Mouse (Mus musculus): ENCODE results near the gene Magi3.

The Magi3 gene

DNA sequence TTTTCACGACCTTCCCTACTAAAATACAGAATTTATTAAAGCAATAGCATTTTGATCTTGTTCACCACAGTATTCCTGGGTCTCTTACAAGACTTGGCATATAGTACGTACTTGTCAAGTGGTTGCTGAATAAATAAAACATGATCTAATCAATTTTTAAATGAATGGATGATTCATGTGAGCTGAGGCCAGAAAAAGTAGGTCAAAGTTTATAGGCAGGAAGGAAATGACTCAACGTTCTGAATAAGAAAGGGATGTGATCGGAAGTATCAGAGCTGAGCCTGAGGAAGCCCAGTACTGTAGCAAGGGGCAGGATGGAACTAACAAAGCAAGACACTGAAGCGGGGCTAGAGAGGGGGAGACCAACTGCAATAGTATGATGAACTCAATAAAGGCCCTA lies 127.4 kb downstream of the Magi3 start:
- in situ Hi-C loops (cut with MboI; ENCODE audit: unreplicated experiment in 2 of 2) = loop anchor here in 1 of 2 experiments (5.0 kb wide), 1 partner anchor 350 kb away; no protein-coding TSS in a partner anchor

DNA sequence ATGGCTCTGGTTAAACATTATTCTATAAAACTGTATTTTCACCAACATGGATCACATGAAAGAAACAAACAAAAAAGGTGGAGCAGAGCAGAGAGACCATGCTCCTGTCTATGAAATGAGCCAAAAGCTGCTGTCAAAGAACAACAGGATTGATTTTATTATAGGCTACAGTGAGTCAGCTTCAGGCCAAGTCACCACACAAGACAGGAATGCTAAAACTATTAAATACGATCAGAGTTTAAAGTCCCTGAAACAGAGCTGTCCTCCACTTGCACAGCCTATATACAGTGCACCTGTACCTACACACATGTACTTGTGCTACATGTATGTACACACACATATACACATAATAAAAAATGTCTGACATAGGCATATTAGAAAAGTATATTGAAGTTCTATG lies 138.1 kb downstream of the Magi3 start:
- in situ Hi-C loops (cut with MboI; ENCODE audit: unreplicated experiment in 2 of 2) = no loop called here

DNA sequence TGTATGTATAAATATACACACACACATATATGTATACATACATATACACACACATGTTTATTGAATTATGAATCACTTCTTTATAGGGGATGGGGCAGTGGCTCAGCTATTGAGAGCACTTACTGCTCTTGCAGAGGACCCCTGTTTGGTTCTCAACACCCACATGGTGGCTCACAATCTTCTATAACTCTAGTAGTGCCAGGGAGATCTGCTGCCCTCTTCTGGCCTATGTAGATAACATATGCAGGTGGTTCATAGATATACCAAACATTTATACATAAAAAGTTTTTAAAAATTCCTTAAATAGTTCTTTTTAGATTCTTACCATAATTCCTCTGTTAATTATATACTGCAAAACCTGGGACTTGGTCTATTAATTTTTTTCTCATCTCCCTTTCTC lies 141.4 kb downstream of the Magi3 start:
- in situ Hi-C loops (cut with MboI; ENCODE audit: unreplicated experiment in 2 of 2) = no loop called here

DNA sequence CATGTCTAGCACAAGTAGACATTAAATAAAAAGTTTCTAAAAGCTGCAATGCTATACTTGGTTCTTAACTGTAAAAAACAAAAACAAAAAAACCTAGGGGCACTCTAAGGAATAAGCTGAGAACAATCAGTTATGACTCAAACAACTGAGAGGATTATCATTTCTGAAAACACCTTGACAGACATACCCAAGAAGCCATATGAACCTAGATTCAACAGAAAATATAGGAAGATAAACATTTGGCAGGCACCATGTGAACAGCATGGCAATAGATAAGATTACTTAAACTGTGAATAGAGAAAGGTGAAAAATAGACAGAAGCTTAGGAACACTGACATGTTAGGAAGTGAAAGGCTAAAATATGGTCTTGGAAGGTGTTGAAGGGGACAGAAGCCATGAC lies 150.8 kb downstream of the Magi3 start:
- in situ Hi-C loops (cut with MboI; ENCODE audit: unreplicated experiment in 2 of 2) = no loop called here

DNA sequence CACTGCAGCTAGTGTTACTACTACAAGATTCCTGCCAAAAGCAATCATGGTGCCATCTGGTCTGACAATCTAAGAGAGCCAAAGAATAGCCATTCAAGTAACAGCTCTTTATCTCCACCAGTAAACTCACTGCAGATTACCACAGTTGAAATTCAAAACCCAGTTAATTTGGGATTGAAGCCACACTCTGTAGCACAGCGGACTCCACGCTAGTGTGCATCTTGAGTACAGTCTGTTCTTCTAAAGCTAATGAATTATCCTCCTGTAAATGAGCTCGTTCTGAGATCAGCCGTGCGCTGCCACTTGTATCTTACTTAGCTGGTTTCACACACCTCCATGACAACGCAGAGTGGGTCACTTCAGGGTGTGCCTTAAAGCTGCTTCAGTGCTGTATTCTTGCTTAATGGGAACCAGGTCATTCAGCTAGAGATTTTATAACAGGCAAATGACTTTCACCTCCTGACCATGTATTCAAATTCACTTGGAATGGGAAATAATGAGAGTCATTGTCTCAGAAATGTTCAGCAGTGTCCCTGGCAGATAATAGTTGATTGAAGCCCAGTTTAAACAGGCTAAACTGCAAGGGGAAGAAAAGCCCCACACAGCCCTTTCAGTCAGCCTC lies 161.1 kb downstream of the Magi3 start:
- in situ Hi-C loops (cut with MboI; ENCODE audit: unreplicated experiment in 2 of 2) = no loop called here

DNA sequence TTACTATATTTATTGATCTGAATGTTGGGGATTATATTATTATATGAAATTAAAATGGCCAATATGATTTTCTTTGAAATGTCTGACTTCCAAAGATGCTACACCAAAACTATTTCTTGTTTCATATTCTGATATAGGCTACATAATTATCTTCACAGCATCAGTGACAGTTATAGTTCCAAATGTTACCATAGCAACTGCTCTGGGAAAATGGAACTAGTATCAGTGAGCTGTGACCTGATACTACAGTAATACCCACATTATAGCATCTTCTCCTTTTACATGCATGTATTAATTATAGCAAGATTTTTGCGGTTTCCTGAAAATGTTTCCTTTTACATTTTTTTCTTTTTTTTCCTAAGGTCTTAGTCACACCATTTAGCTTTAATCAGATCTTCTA lies 187.4 kb downstream of the Magi3 start:
- in situ Hi-C loops (cut with MboI; ENCODE audit: unreplicated experiment in 2 of 2) = no loop called here

DNA sequence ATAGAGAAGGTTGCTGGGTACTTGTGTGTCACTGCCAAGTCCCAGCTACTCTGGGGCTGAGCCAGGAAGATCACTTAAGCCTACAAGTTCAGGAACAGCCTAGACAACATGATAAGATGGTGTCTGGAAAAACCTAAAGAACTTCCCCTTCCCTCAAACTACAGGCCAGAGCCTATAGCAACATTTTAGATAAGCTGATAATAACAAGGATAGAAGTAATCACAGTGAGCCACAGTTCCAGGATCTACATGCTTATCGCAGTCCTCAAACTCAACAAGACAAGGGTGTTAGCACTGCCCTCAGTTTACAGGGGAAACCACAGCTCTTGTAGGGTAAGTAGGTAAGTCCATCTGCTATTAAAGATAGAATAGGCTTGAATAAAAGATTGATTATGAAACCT lies 188.1 kb downstream of the Magi3 start:
- in situ Hi-C loops (cut with MboI; ENCODE audit: unreplicated experiment in 2 of 2) = no loop called here

DNA sequence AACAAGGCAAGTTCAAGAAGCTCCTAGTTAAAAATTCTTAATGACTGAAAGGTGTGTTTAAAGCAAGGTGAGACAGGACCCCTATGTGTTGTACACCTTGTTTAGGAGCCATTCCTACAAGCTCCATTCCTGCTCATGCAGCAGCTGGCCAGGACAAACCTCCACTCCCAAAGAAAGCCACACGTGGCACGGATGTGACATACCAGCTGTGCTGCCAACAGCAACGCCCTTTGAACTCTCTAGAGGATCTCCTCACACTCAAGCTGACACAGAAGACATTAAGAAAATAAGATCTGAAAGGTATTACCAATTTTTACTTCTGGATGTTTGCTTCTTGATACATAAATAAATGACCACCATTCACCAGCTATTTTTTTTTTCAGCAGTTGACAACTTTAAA lies 193.2 kb downstream of the Magi3 start:
- in situ Hi-C loops (cut with MboI; ENCODE audit: unreplicated experiment in 2 of 2) = no loop called here

DNA sequence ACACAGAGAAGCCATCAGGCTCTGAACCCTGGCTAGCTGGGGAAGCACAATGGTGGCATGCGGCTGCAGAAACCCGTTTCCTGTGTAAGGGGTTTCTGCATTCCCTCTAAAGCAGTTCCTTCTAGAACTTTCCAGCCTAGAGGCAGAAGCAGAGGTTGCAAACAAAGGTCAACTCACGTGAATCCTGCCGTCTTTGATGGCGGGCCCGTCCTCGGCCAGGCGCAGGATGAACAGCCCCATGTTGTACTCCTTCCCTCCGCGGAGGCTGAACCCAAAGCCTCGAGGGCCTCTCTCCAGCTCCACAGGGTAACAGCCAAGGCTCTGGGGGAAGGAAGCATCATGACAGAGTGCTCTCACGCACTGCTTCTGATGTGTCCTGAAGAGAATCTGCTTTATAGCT lies 200.1 kb downstream of the Magi3 start:
- in situ Hi-C loops (cut with MboI; ENCODE audit: unreplicated experiment in 2 of 2) = loop anchor here in 1 of 2 experiments (25.0 kb wide), 2 partner anchors 633 to 1042 kb away; partner anchors contain the start of genes 4930564D02Rik and Cttnbp2nl

DNA sequence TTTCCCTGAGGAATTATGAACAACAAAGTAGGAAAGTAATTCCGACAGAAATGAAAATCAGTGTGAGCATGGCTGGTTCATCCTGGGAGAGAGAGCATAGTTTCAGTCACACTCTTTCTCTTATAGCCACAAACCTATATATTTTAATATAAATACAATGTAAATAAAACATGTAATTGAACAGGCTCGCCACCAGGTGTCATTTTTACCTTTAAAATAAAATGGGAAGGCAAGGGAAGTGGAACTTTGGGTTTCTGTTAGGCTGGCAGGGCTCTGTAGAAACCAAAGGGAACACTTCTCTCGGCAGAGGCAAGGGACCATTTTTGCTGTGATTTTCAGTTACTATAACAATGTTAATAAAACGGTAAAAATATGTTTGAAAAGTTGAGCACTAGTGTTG lies 200.7 kb downstream of the Magi3 start:
- in situ Hi-C loops (cut with MboI; ENCODE audit: unreplicated experiment in 2 of 2) = loop anchor here (5.0 to 25.0 kb wide), 7 partner anchors 83 to 1043 kb away; partner anchors contain the start of genes 4930564D02Rik (in 1 of the 2) and Cttnbp2nl (in 1 of the 2)

DNA sequence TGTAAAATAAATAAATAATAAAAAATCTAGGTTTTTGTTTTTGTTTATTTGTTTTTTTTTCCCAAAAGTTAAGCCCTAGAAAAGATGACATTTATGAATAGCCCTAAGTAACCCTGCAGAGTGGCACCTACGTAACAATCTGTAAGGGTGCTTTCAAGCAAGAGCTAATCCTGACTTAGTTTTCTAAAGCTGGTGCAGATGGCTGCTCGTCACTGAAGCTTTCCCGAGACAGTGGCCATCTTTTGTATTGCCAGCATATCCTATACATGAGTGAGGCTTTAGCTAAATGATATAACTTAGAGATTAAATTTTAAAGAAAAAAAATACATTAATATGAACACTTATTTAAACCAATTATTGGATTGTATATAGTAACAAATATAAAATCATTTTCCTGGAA lies 202.2 kb downstream of the Magi3 start:
- in situ Hi-C loops (cut with MboI; ENCODE audit: unreplicated experiment in 2 of 2) = loop anchor here (5.0 to 25.0 kb wide), 7 partner anchors 84 to 1044 kb away; partner anchors contain the start of genes 4930564D02Rik (in 1 of the 2) and Cttnbp2nl (in 1 of the 2)

DNA sequence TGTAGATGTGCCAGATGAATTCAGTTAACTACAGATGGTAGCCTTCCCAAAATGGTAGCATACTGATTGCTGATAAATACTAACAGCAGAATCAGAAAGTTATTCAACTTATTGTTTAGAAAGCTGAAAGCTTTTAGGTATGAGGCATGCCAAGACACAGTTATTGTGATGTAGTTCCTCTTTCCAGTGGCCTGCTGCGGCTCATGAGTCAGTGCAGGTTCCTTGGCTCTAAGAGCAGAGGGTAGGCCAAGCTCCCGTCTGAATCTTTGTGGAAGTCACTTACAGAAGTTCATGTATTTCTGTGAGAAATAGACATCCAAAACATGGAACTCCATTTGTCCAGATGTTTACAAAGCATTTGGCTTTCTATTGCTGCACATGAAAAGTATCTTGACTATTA lies 208.2 kb downstream of the Magi3 start:
- in situ Hi-C loops (cut with MboI; ENCODE audit: unreplicated experiment in 2 of 2) = loop anchor here (10.0 to 25.0 kb wide), 3 partner anchors 93 to 1050 kb away; partner anchors contain the start of genes 4930564D02Rik (in 1 of the 2) and Cttnbp2nl (in 1 of the 2)

DNA sequence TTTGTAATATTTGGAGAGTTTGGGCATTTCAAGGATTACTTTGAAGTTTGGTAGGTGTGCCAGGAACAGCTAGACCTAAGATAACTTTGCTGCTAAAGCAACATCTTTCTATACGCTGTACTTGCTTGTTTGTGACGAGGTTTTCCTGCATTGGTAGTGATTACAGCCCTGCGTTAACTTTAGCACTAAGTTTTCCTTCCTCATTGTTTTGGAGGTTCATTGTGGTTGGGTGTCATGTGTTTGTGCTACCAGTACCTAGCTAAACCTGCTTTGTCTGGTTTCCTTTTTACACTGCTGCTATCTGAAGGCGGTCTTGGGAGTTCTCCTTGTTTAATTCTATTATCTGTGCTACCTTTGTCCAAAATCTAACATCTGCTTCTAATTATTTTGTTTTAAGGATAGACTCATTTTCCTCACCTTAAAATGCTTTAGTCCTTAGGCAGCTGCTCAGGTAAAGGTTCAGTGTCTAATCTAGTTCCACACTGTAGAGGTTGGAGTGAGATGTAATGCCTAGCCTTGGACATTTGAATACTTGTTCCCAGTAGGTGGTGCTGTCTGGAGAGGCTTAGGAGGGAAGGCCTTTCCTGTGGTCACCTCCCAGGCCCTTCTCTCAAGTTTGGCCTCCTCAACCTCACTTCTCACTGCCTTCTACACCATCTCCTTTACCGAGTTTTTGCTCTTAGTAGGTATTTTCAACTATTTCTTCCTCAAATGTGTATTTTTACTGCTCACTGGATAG lies 210.1 kb downstream of the Magi3 start:
- in situ Hi-C loops (cut with MboI; ENCODE audit: unreplicated experiment in 2 of 2) = loop anchor here (10.0 to 25.0 kb wide), 3 partner anchors 95 to 1052 kb away; partner anchors contain the start of genes 4930564D02Rik (in 1 of the 2) and Cttnbp2nl (in 1 of the 2)

DNA sequence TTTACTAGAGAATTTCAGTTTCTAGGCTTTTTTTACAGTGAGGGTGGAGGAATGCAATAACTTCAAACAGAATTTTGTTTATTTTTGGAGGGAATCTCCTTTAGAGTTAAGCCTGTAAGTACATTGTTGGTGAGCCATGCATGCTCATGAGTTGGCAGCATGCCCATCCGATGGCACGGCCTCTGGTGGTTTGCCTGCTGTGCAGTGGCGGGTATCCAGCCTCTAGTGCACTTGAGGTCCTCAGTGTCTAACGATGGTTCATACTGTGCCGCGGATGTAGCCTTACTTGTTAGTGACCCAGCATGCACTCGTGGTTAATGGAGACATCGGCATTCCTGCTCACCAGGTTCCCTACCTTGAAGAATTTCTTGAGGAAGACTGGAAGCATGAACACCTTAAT lies 212.7 kb downstream of the Magi3 start:
- in situ Hi-C loops (cut with MboI; ENCODE audit: unreplicated experiment in 2 of 2) = loop anchor here in 1 of 2 experiments (25.0 kb wide), 2 partner anchors 620 to 1055 kb away; partner anchors contain the start of genes 4930564D02Rik and Cttnbp2nl

DNA sequence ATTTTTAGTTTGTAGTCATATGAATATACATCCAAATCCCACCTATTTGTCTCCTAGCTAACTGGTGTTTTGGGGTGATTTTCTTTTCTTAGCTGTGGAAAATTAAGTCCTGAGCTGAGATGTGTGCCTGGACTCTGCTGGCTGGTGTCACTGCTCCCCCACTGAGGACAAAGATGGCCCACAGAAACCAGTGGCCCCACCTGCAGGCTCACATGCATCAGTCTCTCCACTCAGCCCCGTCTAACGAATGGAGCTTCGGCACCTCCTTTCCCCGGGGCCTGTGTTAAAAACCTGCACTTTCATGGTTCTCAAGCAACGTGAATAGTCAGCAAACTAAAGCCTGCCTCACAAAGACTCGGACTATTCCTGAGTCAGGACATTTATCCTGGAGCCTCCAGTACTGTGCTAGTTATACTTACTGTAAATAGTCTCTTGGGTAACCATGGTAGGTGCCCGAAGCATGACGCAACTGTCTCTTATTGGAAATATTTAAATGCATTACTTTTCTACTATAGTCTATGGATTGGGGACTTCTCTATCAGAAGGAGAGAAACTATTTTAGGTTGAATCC lies 213.2 kb downstream of the Magi3 start:
- in situ Hi-C loops (cut with MboI; ENCODE audit: unreplicated experiment in 2 of 2) = loop anchor here in 1 of 2 experiments (25.0 kb wide), 2 partner anchors 620 to 1055 kb away; partner anchors contain the start of genes 4930564D02Rik and Cttnbp2nl

DNA sequence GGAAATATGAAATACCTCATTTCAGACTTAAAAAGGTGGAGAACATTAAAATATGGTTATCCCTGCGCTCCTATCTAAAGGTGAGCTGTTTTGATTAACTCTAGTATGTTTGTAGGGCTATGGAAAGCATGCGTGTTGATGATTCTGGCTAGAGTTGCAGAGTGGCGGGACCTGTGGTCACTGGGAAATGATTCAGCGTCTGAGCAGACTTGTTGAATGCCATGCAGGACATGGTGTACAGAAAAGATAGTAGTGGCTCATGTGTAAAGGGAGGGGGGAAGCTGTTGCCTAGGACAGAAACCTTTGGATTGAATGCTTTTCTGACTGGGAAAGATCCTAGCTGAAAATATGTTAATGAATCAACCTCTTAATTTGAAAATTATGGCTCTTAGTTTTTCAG lies 221.4 kb downstream of the Magi3 start:
- in situ Hi-C loops (cut with MboI; ENCODE audit: unreplicated experiment in 2 of 2) = no loop called here

DNA sequence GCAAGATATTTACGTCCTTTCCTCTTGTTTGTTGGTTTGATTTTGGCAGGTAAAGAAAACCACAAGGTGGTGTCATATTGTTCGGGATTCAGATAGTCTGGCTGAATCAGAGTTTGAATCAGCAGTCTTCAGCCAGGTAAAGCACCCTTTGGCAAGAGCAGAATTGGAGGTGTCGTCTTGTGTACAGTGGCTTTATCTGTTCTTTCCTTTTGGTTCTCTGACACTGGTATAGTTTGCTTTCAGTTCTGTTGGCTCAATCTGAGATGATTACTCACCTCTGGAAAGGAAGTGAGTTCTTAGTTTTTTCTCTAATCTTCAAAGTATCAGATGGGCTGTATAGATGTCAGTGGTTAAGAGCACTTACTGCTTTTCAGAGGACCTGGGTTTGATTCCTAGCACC lies 228.9 kb downstream of the Magi3 start:
- in situ Hi-C loops (cut with MboI; ENCODE audit: unreplicated experiment in 2 of 2) = no loop called here

DNA sequence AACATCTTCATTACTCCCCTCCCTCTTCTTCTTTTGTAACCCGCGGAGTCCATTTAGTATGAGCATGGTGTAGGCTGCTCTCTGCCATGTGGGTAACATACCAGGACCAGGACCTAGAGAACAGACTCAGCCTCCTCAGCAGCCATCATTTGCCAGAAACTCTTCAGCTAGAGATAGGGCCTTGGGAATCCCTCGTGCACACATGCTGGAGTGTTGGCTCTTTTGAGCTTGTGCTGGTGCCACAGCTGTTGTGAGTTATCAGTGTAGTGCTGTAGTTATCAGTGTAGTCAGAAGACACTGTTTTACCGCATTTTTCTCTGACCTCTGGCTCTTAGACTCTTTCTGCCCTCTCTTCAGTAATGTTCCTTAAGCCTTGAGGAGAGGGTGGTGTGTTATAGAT lies 230.8 kb downstream of the Magi3 start:
- in situ Hi-C loops (cut with MboI; ENCODE audit: unreplicated experiment in 2 of 2) = no loop called here

DNA sequence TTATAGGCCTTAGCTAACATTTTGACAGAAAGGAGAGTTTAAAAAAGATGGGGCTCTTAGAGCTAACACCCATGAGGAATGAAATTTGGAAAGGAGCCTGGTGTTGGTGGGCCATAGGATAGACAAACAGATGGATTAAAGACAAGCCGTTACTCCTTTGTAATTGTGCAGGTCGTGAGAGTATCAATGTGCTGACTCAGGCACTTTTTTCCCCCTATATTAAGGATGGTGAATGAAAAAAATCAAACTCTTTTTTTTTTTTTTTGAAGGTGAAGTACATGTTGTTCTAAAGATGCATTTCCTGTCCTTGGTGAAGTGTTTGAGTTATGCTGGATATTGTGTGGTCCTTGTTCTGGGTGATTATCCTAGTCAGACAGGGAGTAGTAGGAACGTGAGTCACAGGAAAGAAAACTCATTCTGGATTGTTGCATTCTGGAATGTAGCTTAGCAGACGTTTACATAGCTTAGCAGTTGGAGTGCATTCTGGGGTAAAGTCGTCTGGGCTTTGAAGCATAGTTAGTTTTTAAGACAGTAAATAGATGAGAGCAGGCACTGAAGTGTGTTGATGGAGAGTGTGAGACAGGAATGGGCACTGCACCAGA lies 232.2 kb downstream of the Magi3 start:
- in situ Hi-C loops (cut with MboI; ENCODE audit: unreplicated experiment in 2 of 2) = no loop called here

DNA sequence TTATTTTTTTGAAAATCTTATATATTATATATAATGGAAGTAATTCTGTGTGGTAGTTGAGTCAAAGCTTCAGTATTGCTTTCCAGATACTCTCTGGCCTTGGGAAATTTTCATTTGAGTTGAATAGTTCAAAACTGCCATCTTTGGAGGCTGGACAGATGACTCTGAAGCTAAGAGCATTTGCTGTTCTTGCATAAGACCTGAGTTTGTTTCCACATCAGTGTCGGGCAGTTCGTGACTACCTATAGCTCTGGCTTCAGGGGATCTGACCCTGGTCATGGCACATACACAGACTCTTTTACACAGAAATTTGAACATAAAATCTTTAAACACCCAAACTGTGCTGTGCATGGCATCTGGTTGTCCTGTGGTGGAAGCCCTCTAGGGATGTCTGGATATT lies 235.0 kb downstream of the Magi3 start:
- in situ Hi-C loops (cut with MboI; ENCODE audit: unreplicated experiment in 2 of 2) = no loop called here

DNA sequence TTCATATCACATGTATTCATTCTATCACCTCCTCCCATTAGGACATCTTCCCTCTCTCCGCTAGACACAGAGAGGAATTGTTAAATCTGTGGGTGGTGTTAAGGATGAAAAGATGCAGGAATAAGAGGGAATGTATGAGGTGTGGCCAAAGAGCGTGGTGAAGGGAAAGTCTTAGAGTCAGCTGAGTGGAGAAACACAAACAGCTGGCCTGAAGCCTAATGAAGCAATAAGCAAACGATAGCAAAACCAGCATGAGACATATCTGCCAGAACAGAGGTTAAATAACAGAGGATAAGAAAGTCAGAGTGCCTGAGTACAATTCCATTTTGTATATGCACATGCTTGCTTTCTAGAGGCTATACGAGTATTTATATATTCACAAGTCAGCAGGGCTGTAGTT lies 235.6 kb downstream of the Magi3 start:
- in situ Hi-C loops (cut with MboI; ENCODE audit: unreplicated experiment in 2 of 2) = no loop called here

Measured in v-Abl transformed pro-B cells (cell line).